Mouse (Mus musculus) small intestine, adult 2 months (tissue): ENCODE data around the gene Cep41. TPM values are rescaled to one million over a fixed set of nuclear protein-coding genes. Genes with fewer than 3 reads are reported as not detected.

Experiments
- H3K27ac ChIP-seq: fragments of 200-500 bp; 2 replicates; pipeline ENCODE4 v1.5.1; 2012; ENCODE audit warnings: low read depth, low read length, control low read depth, inconsistent platforms; ENCODE audit not compliant: insufficient read depth
- H3K27me3 ChIP-seq: fragments of 200-500 bp; 2 replicates; pipeline ENCODE4 v1.6.1; 2012; ENCODE audit warnings: mild to moderate bottlenecking, moderate library complexity, low read length, inconsistent platforms; ENCODE audit not compliant: control insufficient read depth, insufficient read depth
- H3K36me3 ChIP-seq: fragments of 200-500 bp; 2 replicates; pipeline ENCODE4 v1.6.1; 2012; ENCODE audit warnings: mild to moderate bottlenecking, low read length, control low read depth, inconsistent platforms; ENCODE audit not compliant: control insufficient read depth, insufficient read depth
- H3K4me1 ChIP-seq: fragments of 200-500 bp; 2 replicates; pipeline ENCODE4 v1.6.1; 2012; ENCODE audit warnings: low read length, inconsistent platforms, mixed read lengths; ENCODE audit not compliant: control insufficient read depth, insufficient read depth, insufficient read length
- H3K4me3 ChIP-seq: fragments of 200-500 bp; 2 replicates; pipeline ENCODE4 v1.5.1; 2012; ENCODE audit warnings: low read depth, mild to moderate bottlenecking, control low read depth, inconsistent platforms, low read length, moderate library complexity
- CTCF ChIP-seq: fragments of 200-500 bp; IDR thresholded peaks from 2 replicates; pipeline ENCODE4 v1.5.1; 2012; ENCODE audit warnings: low read depth, mild to moderate bottlenecking, control low read depth, inconsistent platforms, low read length, moderate library complexity, mixed read lengths; ENCODE audit not compliant: insufficient replicate concordance, insufficient read length; ENCODE audit errors: extremely low read depth
- POLR2A ChIP-seq: fragments of 200-500 bp; IDR thresholded peaks from 2 replicates; pipeline ENCODE4 v1.6.1; 2012; ENCODE audit warnings: low read depth, mild to moderate bottlenecking, control low read depth, inconsistent platforms, low read length, moderate library complexity
- WGBS: fragments of 180-500 bp; shearing (Covaris S2); methylation state at CpG from one replicate; pipeline ENCODE4 v1.1.7; 2018; 5-methylcytosine and 5-hydroxymethylcytosine counted together
- polyA plus RNA-seq: library from polyadenylated mRNA; depleted of rRNA; stranded (reverse); fragments of >200 nt; gene quantifications from 2 replicates; pipeline ENCODE4 v1.2.3, GENCODE M21; 2012

The Cep41 gene
- polyA plus RNA-seq, 1 experiment: 0.99 TPM

- no peak overlapping the region for H3K27ac ChIP-seq
- no peaks in the 10 kb centered on the region for H3K27me3 ChIP-seq
- no peak for TF ChIP-seq CTCF
- no peak for TF ChIP-seq POLR2A
- no peak overlapping the region for H3K4me3 ChIP-seq
- H3K36me3 ChIP-seq: no peaks in the 10 kb centered on the region
- peaks cover 2% of the 10 kb centered on the region; the same call in 1 of the 2 replicates for H3K4me1 ChIP-seq
- WGBS: 70% methylated on average over 5 of the region's 5 CpGs
Observed at GRCm38 (mm10) chr6:30671696-30672095, 21.9 kb downstream of the Cep41 start.

DNA sequence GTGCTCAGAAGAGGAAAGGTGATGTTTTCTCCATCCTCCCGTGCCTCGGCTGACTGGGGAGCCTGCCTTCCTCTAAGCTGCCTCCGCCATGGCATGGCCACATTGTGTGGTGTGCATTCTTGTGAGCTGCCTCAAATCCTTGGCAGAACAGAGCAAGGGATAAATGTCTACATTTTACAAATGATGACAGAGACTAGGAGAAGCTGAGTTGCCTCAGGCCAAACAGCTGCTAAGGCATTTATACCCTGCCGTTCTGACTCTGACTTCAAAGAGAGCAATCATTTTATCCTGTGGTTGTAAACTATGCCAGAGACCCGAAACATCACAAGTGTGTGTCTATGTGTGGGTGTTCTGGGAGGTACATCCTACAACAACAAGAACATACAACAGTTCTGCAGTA lies 26.0 kb downstream of the Cep41 start:
- no peak for TF ChIP-seq CTCF
- TF ChIP-seq POLR2A: no peak
- 82% methylated on average over 5 of the region's 5 CpGs for WGBS

DNA sequence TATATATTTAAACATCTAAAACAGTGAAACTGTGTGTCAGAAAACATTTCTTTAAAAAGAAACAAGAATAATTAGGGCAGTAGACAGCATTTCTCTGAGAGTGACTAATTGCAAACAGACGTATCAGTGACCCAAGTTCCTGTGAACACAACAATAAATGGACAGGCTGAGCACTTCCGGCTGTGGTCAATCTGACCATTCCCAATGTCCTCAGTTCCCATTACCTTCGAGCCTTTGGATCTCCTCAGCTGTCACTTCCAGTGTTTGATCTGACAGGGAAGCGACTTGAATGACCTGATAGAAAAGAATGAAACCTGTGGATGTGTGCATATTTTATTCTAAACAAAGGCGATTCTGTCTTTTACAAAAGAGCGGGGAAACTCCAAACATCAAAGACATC lies 27.5 kb downstream of the Cep41 start:
- 85% methylated on average over 6 of the region's 6 CpGs for WGBS
- TF ChIP-seq CTCF: no peak
- TF ChIP-seq POLR2A: no peak
- no peak overlapping the region for H3K4me3 ChIP-seq
- no peaks in the 10 kb centered on the region for H3K4me1 ChIP-seq
- H3K27me3 ChIP-seq: no peaks in the 10 kb centered on the region
- no peaks in the 10 kb centered on the region for H3K36me3 ChIP-seq
- H3K27ac ChIP-seq: no peak overlapping the region

More for the DNA sequence above, 26.0 kb downstream of the Cep41 start:
- no peak overlapping the region for H3K27ac ChIP-seq
- no peak overlapping the region for H3K4me3 ChIP-seq
- no peaks in the 10 kb centered on the region for H3K27me3 ChIP-seq
- H3K36me3 ChIP-seq: no peaks in the 10 kb centered on the region
- no peaks in the 10 kb centered on the region for H3K4me1 ChIP-seq

DNA sequence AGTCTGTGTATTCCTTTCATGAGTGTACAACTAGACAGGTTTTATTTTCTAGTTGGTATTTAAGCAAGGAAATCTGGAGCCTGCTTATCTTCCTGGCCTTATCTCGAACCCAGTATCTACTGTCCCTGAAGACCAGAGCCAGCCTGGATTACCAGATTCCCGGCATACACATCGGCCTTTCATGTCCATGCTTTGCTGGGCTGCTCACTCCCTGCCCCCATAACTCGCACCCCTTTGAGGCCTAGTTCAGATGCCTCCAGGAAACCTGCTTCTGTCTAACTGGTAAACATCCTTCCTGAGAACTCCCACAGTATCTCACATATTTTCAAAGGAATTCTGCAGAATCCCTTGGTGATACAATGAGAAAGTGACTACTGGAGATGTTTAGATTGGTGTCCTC lies 28.3 kb downstream of the Cep41 start:
- WGBS: 71% methylated on average over 4 of the region's 4 CpGs
- H3K4me1 ChIP-seq: no peaks in the 10 kb centered on the region
- no peaks in the 10 kb centered on the region for H3K36me3 ChIP-seq
- no peak for TF ChIP-seq CTCF
- no peak for TF ChIP-seq POLR2A
- no peaks in the 10 kb centered on the region for H3K27me3 ChIP-seq
- no peak overlapping the region for H3K27ac ChIP-seq
- no peak overlapping the region for H3K4me3 ChIP-seq

GRCm38 (mm10) chr6:30664776-30665175 lies 28.8 kb downstream of the Cep41 start:
- 85% methylated on average over 6 of the region's 6 CpGs for WGBS
- Histone ChIP-seq H3K4me3 (no peak overlapping the region), H3K27ac (no peak overlapping the region), H3K36me3 (no peaks in the 10 kb centered on the region), H3K4me1 (no peaks in the 10 kb centered on the region), H3K27me3 (no peaks in the 10 kb centered on the region)
- TF ChIP-seq CTCF: no peak
- TF ChIP-seq POLR2A: no peak

- Histone ChIP-seq H3K4me3 (no peak overlapping the region), H3K27ac (no peak overlapping the region), H3K4me1 (no peaks in the 10 kb centered on the region), H3K36me3 (peaks cover 1% of the 10 kb centered on the region; the same call in 1 of the 2 replicates), H3K27me3 (no peaks in the 10 kb centered on the region)
- TF ChIP-seq POLR2A (no peak), CTCF (no peak)
- WGBS: 81% methylated on average over 9 of the region's 9 CpGs
Observed at GRCm38 (mm10) chr6:30658619-30659018, 34.9 kb downstream of the Cep41 start.

DNA sequence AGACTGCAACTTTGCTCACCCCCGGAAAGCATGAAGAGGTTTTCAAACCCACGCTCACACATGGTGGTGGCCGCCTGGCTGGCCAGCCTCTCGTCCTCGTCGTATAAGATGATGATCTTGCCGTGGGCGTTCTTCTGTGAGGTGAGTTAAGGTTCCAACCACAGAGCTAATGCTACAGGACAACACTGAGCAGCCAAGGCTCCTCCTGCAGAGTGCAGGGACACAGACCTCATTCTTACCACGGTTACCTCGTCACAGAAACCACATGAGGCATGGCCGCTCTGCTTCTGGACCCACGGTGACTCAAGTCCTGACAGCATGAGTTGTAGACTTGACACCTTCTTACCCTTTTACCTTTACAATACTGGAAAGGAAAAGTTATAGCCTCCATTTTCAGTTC lies 36.3 kb downstream of the Cep41 start:
- Histone ChIP-seq H3K27ac (no peak overlapping the region), H3K4me3 (no peak overlapping the region), H3K36me3 (peaks cover 1% of the 10 kb centered on the region; the same call in 1 of the 2 replicates), H3K4me1 (no peaks in the 10 kb centered on the region), H3K27me3 (no peaks in the 10 kb centered on the region)
- 91% methylated on average over 12 of the region's 12 CpGs for WGBS
- TF ChIP-seq POLR2A (no peak), CTCF (no peak)
